Mouse (Mus musculus) lung, postnatal 14 days (tissue): ENCODE data around the gene Pla2g12a.
A peak's percentile ranks its signal among the peaks of the same experiment; 100 is the strongest.

Experiments
- DNase-seq: peaks from one replicate; pipeline ENCODE4 v3.0.0; 2021

Gene Pla2g12a

DNA sequence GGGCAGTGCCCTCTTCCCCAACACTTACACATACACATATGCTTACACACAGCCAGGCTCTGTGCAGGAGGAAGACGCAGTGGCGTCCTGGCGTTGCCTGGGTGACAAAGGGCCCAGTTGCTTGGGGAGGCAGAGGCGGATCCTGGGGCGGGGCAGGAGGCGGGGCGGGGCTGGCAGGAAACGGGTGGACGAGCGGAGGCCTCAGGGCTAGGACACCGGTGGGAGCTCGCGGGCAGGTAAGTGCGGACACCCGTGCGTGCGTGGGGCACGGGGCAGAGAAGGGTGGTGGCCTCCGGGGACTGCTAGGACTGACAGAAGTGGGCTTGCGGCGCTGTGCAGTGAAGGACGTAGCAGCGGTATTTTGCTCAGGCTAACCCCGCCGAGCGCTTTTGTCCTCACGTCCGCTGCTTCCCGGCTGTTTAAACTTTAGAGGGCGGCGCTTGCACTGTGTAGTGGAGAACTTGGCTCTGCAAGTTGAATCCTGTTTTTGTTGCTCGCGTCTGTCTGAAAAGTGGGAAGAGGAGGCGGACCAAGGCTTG lies 22.9 kb downstream of the Pla2g12a start, which contains the start of gene Casp6:
Gene Casp6, plus strand, starts transcription at position 155 of the 539 bp plus-strand sequence.
- DNase-seq: peak; percentile 88

DNA sequence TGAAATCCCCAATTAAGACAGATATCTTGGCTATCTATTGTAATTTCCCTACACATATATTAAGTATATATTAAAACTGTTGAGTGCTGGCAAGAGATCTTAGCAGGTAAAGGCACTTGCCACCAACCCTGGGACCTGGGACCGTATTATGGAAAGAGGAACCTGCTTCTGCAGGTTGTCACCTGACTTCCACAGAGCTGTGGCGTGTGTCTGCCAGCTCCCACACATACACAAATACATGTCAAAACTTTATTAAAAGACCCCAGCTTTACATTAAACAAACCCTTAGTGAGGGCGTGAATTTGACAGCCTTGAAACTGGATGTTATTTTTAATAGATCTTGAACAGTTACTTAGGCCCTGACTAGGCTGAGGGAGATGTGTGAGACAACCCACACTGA lies 25.0 kb downstream of the Pla2g12a start:
- no peak for DNase-seq

DNA sequence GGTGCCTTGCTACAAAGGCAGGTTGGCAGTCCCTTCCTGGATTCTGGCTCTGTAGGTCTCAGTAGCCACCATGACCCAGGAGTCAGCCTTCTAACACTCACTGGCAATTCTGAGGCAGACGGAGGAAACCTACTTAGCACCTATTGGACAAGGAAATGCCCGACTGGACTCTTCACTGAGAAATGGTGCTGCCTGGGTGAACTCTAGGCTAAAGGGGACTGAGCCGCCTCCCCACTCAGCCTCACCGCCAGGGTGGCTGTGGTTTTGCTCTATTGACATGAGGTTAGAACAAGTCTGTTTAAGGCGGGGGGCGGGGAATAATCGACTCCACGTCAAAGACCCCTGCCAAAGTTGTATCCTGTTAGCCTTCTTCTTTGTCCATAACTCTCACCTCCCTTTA lies 25.5 kb downstream of the Pla2g12a start:
- no peak for DNase-seq

DNA sequence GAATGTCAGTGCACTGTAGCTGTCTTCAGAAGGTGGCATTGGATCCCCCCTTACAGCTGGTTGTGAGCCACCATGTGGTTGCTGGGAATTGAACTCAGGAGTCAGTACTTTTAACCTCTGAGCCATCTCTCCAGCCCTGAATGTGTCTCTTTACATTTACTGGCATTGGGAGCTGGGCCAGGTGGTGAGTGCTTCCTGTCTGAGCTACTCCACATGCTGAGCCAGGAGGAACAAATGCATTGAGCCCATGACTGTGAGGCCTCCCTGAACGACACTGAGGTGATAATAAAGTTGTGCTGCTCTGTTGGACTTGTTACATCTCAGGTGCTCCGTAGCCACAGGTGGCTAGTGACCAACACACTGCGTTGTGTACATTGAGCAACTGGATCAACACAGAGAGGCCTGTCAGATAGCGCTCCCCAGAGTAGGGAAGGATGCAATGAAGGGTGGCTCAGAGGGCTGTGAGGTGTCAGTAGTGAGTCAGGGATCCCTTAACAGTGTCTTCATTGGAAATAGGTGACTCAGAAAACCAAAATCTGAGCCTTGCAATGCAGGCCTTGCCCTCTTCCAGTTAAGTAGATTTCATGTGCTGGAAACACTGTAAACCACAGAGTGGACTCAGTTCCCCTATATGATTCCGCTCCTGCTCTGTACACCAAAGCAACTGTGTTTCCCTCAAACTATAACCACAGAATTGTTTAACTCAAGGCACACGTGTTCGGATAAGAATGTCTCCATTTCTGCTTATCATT lies 26.2 kb downstream of the Pla2g12a start:
- DNase-seq: no peak

DNA sequence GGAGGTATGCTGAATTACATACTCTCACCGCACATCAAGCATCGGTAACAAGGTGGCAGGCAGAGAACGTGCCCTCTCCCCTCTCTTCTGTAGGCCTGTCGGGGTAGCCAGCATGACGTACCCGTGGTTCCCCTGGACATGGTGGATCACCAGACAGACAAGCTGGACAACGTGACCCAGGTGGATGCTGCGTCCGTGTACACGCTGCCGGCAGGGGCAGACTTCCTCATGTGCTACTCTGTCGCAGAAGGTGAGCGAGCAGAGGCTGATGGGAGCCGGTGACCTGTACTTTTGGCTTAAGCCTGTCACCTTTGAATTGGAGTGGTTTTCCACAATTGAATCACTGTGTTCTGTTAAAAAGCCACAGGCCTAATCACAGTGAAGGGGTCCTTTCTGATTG lies 33.6 kb downstream of the Pla2g12a start:
- no peak for DNase-seq

DNA sequence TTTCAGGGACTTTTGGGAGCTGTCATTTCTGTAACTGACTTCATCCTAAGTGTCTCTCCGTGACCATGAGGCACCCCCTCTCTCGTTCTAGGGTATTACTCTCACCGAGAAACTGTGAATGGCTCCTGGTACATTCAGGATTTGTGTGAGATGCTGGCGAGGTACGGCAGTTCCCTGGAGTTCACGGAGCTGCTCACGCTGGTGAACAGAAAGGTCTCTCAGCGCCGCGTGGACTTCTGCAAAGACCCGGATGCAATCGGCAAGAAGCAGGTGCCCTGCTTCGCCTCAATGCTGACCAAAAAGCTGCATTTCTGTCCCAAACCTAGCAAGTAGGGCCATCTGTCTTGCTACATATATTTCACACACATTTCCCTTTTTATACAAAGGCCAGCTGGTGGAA lies 34.8 kb downstream of the Pla2g12a start:
- no peak for DNase-seq

DNA sequence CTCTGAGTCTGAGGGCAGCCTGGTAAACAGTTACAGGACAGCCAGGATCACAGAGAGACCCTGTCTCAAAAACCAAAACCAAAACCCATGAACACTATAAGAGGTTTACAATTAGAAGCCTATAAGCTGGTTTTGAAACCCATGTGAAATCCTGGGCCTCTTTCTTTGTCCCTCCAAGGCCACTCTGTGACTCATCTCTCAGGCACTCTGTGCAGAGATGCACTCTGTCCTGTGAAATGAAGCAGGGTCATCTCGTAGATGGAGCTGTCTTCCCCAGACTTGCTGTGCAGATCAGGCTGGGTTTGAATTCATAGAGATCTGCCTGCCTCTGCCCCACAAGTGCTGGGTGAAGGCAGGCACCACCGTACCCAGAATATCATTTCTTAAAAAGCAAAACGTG lies 39.0 kb downstream of the Pla2g12a start:
- no peak for DNase-seq

DNA sequence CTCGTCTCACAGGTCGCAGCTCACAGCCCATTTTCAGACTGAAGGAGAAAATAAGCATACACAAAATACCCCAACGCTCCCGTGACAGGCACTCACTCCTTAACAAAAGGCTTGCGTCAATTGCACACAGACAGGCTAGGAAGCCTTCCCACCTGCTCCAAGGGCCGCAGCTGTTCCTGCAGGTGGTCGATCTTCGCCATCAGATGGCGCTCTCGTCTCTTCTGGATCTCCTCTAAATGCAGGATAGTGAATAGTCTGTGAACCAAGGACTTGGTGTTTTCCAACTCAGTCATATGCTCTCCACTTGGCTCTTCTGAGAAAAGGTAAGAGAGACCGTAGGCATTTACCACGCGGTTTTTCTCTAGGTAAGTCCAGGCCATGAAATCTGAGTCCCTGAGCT lies 40.0 kb downstream of the Pla2g12a start:
- peak; percentile 81 for DNase-seq

DNA sequence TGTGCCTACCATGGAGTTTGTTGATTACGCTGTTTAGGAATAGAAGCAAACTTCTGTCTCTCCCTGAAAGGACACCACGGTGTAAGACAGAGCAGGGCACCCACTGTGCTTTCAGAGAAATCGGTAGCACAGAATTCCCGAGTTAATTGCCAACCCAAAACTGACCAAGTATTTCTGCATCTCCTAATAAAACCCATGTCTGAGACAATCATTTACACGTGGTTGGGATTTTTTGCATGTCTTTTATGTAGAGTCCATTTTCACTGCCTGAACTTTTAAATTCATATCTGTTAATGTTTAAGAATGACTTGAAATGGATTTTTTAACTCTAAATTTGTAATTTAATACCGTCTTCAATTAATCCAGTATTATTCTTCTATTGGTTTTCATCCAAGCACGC lies 45.2 kb downstream of the Pla2g12a start:
- no peak for DNase-seq

DNA sequence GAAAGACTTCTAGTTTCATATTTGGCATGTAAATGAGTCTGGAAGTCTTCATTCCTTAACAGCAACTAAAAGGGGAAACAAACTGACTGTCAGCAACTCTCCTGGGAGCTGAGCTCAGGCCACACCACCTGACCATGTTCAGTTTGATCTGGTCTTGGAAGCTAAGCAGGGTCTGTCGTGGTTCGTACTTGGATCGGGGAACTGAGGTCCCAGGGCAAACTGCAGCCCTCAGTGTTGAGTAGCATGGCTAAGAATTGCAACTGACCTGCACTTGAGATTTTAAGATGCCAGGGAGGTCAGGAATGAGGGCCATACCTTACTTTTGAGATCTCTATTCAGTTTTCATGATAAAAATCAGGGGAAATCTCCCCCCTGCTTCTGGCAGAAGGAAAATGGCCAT lies 47.5 kb downstream of the Pla2g12a start:
- no peak for DNase-seq

DNA sequence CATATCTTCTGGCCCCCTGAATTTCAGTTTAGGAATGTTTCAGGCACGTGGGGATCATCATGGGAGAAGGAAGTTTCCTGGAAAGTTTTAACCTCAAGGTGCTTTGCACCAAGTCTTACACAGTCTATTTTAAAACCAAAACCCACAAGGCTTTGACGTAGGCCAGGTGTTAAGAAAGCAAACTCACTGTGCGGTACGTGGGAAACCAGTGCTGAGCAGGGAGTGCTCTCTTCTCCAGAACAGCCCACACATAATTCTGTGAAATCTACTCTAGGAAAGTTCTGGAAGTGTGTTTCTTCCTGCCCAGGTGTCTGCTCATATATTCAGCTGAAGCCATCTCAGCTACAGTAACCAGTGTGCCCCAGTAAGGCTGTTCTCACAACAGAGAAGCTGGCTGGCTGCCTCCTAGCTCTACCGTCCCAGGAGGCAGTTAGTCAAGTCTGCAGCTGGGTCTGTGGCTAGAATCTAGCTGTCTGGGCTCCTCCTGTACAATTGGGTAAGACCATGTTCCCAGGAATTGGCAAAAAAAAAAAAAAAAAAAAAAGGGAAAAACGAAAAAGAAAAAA lies 51.9 kb downstream of the Pla2g12a start:
- DNase-seq: no peak

DNA sequence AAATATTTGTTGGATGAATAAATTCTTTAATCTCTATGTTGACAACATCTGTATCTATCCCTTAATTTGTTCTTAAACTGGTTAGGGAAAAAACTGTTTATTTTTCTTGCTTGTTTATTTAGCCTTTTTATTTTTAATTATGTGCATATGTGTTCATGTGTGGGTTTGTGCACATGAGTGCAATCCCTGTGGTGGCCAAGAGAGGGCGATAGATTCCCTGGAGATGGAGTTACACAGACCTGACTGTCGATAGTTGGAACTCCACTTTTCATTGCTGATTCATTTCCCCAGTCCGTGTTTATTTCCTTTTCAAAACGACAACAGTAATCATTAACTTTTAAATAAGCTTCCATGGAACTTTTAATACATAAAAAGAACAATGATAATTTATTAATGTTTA lies 54.0 kb downstream of the Pla2g12a start:
- peak; percentile 17 for DNase-seq

DNA sequence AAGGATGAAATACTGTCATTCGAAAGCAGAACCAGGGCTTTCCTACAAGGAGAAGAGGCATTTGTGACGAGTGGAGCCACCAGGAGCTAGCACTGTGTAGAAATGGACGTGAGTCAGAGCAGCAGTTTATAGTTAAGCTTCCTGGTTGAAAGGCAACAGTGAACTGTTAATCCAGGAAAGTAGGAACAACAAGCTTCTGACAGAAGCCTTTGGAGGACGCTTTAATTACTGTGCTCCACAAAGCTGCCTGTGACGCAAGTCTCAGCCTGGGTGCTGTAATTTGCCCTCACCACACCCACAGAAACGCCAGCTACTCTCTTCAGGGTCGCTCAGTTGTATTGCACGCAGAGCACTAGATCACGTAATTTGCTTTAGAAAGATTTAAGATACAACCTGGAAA lies 58.2 kb downstream of the Pla2g12a start:
- peak; percentile 2 for DNase-seq

DNA sequence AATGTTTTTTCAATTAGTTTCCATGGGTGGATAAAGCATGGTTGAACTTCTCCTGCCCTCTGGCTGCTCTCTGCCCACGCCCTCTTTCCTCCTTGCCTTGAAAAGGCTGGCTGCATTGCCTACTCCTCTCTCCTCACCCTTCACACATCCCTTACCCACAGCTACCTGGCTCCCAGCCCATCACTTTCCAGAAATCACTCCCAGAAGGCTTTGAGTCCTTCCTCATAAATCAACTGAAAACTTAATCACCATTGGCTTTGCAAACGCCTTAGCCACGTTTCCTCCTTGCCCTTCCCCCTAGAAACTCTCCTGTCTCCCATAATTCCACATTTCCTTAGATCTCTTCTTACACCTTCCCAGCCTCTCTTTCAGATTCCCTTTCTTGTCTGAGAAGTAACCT lies 59.4 kb downstream of the Pla2g12a start:
- no peak for DNase-seq

DNA sequence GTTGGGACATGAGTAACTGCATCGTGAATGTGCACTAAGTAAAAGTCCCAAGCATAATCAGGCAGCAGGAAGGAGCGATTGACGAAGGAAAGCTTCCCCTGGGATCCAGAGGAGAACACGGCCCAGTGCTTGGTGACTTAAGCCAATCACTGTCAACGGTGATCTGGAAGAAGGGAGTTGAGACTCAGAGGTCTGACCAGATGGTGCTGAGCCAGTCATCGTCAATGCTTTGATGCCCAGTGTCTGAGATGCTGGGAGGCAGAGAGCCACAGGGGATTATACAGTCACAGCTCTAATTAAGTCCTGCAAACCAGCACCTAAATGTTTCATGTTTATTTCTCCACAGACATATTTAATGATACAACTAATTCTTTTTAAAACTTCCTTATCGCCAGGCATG lies 60.7 kb downstream of the Pla2g12a start:
- no peak for DNase-seq

DNA sequence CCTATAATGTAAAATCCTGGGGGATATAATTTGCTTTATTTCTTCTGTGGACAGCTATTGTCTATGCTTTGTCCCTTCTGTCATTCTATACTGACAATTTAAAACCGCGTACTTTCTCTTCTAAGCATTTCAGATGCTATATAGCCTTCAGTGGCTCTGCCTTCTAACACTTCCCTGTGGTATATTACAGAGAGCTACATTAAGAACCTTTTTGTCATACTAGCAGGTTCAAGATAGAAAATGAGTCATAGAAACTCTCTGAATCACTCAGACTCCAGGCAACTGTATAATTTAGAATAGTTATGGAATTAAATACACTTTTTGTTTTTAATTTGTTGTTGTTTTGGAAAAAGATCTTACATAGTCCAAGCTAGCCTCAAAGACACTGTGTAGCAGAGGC lies 62.4 kb downstream of the Pla2g12a start:
- no peak for DNase-seq

DNA sequence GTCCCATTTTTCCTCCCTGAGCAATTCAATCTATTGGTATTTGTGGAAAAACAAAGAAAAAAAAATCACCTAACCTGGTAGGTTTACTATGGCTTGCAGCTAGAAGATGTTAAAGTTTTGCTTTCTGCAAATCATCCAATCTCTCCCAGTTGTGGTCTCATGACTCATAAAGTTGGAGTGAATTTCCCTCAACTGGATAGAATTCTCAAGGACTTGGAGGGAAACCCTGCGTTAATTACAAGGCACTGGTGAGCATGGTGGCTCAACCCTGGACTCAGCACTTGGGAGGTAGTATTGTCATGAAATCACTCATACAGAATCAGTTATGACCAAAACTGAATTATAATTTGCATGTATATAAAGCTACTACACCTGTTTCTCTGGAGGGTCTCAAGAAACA lies 62.9 kb downstream of the Pla2g12a start:
- DNase-seq: no peak

DNA sequence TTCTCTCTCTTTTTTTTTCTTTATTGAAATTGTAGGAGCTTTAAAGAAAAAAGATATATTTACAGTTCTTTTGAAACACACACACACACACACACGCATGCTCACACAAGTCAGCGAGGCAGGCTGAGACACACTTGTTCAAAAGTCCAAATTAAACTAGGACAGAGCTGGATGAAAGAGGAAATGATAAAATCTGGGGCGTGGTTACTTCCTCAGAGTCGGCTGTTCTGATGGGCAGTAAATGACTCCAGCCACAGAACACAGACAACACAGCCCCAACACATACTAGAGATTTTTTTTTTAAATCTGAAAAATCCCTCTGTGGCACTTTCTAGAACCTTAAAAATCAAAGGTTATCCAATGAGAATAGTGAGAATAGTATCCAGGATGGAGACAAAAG lies 65.4 kb downstream of the Pla2g12a start:
- DNase-seq: no peak
